Mouse (Mus musculus) ovary, postnatal 14 days (tissue): ENCODE results near the gene D830030K20Rik.
"Not testable (repeated sequence)": the region's sequence is repeated elsewhere in the genome, so short reads cannot be mapped to it uniquely, and the experiment has no call there.

ENCODE experiments used
- DNase-seq: peaks from one replicate; pipeline ENCODE4 v3.0.0; 2022; ENCODE audit warnings: low spot score

The D830030K20Rik gene

DNA sequence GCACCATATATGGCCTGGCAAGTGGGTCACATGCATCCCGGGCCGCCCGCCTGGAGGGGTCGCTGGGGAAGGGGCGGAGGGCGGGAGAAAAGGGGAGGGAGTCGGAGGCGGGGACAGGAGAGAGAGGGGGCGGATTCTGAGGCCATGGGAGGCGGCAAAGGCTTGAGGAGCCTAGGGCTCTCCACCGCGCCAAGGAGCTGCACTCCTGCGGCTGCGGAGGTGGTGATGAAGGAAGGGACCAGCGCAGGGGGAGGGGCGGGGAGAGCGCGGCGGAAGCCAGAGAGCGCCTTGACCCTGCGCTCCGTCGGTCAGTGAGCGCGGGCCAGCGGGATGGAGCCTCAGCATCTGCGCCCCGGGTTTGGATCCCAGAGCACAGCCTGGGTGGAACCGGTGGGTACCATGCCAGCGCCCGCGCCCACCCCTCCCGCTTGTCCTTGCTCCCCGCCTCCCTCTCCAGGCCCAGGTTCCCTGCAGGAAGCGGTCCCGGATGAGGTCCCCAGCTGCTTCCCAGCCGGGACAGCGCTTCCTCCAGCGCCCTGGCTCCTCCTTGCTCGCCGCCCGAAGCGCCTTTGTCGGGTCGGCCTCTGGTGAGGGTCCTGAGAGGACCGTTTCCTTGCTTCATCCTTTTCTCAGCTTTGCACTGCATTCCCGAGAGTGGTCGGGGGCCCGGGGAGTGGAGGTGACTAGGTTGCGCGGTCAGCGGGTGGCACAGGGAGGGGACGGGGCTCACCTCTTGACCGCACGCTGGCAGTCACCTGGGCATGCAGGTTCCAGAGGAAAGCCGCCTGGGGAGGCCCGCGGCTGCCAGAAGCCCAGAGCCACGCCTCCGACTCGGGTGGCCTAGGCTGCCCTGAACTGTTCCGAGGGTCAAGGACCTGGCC lies at the start of gene D830030K20Rik:
Gene D830030K20Rik (plus strand): TSS at position 217 of the 881 bp plus-strand sequence.
- DNase-seq: not testable (repeated sequence)

DNA sequence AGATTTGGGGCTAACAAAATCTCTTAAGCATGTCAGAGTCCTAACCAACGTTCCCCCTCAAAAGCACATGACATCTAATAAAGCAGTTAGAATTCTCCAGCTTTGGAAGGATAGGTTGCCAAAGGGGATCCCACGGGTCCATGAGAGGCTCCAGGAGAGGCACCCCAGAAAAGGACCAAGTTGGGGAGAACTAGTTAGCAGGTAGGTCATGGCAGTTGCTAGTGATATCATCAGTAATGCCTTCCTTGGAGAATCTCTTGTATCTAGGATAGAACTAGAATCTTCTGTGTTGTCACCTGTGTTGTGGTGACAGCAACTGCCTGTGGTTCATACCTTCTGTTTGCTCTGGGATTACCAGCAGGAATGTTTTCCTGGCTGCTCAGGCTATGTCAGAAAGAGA lies 20.3 kb upstream of the D830030K20Rik start, which contains the start of gene Gm5795:
Gene Gm5795 (plus strand): TSS at position 301 of the 400 bp plus-strand sequence.
- DNase-seq: not testable (repeated sequence)

DNA sequence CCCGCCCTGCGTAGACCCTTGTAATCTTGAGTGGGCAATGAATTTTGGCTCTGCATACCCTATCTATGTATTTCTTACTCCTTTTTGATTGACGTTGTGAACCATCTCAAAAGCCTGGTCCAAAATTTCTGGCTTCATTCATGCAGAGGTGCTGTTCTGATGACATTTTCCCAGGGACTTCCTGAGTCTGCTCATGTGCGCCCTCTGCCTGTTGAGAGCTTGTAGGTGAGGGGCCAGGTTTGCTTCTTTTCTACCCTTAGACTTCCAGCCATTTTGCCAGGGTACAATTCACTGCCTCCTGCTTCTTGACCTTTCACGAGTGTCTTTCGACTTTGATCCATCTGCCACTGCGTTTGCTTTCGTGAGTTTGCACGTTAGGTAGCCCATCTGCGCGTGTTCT lies 1.1 kb downstream of the D830030K20Rik start:
- not testable (repeated sequence) for DNase-seq

DNA sequence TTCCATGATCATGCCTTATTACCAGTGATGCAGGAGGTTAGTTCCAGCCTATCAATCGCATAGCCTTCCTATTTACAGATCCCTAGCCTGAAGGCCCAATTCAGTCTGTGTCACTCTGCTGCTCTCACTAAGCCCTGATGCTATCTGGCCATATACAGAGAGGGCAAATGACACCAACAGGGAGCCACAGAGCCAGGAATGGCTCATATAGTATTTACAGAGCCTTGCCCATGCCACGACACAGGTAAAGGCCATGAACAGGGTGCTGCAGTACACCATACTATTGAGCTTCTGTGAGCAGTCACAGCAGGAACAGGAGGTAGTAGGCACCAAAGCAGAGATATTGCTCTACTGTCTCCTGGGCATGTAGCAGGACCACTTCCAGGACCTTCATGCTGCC lies 54.2 kb downstream of the D830030K20Rik start:
- peak; percentile 0 for DNase-seq
